Mouse (Mus musculus) neural tube, embryonic 10.5 days (tissue): Measurements from ENCODE around the gene Cracr2b.

Source experiments
- DNase-seq: peaks from one replicate; pipeline ENCODE4 v3.0.0-alpha.2; 2017; ENCODE audit warnings: low spot score; ENCODE audit errors: extremely low spot score

Gene Cracr2b

GRCm38 (mm10) chr7:141454967-141455551, 5.8 kb upstream of the Cracr2b start, which contains the start of gene Pnpla2:
Gene Pnpla2 (plus strand): TSS chr7:141455198.
- peak; percentile 88 for DNase-seq

GRCm38 (mm10) chr7:141455610-141456314, 5.1 kb upstream of the Cracr2b start:
- peak; percentile 39 for DNase-seq

- no peak for DNase-seq
These were observed 4.2 kb upstream of the Cracr2b start for GRCm38 (mm10) chr7:141456739-141457138.

- no peak for DNase-seq
These were observed 3.7 kb upstream of the Cracr2b start for GRCm38 (mm10) chr7:141457236-141457635.

GRCm38 (mm10) chr7:141457986-141458660, 2.8 kb upstream of the Cracr2b start:
- peak; percentile 40 for DNase-seq

GRCm38 (mm10) chr7:141458661-141459060, 2.2 kb upstream of the Cracr2b start:
- peak; percentile 13 for DNase-seq

- no peak for DNase-seq
These were observed 1.6 kb upstream of the Cracr2b start for GRCm38 (mm10) chr7:141459301-141459711.

GRCm38 (mm10) chr7:141460001-141460390, 898 bp upstream of the Cracr2b start:
- no peak for DNase-seq

- DNase-seq: no peak
These were observed 833 bp downstream of the Cracr2b start for GRCm38 (mm10) chr7:141461521-141462332.

- DNase-seq: no peak
These were observed 1.5 kb downstream of the Cracr2b start for GRCm38 (mm10) chr7:141462333-141462821.

- DNase-seq: no peak
These were observed 3.1 kb downstream of the Cracr2b start for GRCm38 (mm10) chr7:141463824-141464602.

GRCm38 (mm10) chr7:141464603-141465201, 3.8 kb downstream of the Cracr2b start:
- peak; percentile 27 for DNase-seq

GRCm38 (mm10) chr7:141465388-141466044, 4.6 kb downstream of the Cracr2b start:
- no peak for DNase-seq

- DNase-seq: no peak
These were observed 5.1 kb downstream of the Cracr2b start for GRCm38 (mm10) chr7:141466045-141466394.

GRCm38 (mm10) chr7:141466607-141467148, 5.8 kb downstream of the Cracr2b start:
- no peak for DNase-seq

- DNase-seq: peak; percentile 91
These were observed 6.5 kb downstream of the Cracr2b start, which contains the start of gene Cd151 for GRCm38 (mm10) chr7:141467230-141468030. Gene Cd151 (plus strand): TSS chr7:141467392.

GRCm38 (mm10) chr7:141468164-141468521, 7.2 kb downstream of the Cracr2b start:
- DNase-seq: no peak

GRCm38 (mm10) chr7:141468522-141469211, 7.8 kb downstream of the Cracr2b start:
- DNase-seq: peak; percentile 55
